Mouse (Mus musculus): ENCODE measurements around the gene Klkb1. TPM values are rescaled to one million over a fixed set of nuclear protein-coding genes. Genes with fewer than 3 reads are reported as not detected.
"Not testable (repeated sequence)": the region's sequence is repeated elsewhere in the genome, so short reads cannot be mapped to it uniquely, and the experiment has no call there.

The Klkb1 gene
- polyA plus RNA-seq (2011; ENCODE audit: insufficient read length, low read depth, missing spikeins): 0.18 and 0.26 TPM in 2 replicates

DNA sequence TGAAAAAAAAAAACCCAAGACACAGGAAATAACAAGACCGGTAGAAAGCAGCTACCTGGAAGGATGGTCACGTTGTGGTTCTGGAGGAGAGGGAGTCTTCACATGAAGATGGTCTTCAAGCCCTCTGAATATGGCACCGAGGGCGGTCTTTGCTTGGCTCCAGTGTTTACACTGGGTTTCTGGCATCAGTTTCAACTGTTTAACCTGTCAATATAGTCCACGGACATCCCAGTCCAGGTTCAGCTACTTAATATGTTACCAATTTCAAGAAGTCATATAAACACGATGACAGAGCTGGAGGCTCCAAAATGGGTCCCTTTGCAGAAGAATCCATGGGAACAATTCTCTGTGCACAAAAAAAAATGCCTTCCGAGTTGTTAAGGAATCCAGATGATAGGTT, at the start of gene Klkb1:
Gene Klkb1 (minus strand): TSS at position 173 of the 400 bp plus-strand sequence.
- no peak for TF ChIP-seq CTCF (IDR thresholded peaks at IDR 0.05; ENCODE audit: borderline replicate concordance, insufficient read depth, low read length)
- H3K4me3 ChIP-seq (ENCODE audit: insufficient read depth, low read length): no peak within 1 kb of the TSS
- no peak within 1 kb of the TSS for H3K27ac ChIP-seq (ENCODE audit: insufficient read depth, low read length)
- H3K4me1 ChIP-seq (ENCODE audit: control insufficient read depth, insufficient read depth, low read length): no peaks in the 10 kb centered on the region

- no peak overlapping the region for H3K27ac ChIP-seq (ENCODE audit: insufficient read depth, low read length)
- no peaks in the 10 kb centered on the region for H3K4me1 ChIP-seq (ENCODE audit: control insufficient read depth, insufficient read depth, low read length)
- no peak for TF ChIP-seq POLR2A (IDR thresholded peaks at IDR 0.05; ENCODE audit: low read depth, low read length)
- no peak for TF ChIP-seq CTCF (IDR thresholded peaks at IDR 0.05; ENCODE audit: borderline replicate concordance, insufficient read depth, low read length)
- H3K4me3 ChIP-seq (ENCODE audit: insufficient read depth, low read length): no peak overlapping the region
Observed at GRCm38 (mm10) chr8:45344298-45344697, 49.6 kb upstream of the Klkb1 start.

GRCm38 (mm10) chr8:45341630-45342628, 47.3 kb upstream of the Klkb1 start:
- no peak for TF ChIP-seq POLR2A (IDR thresholded peaks at IDR 0.05; ENCODE audit: low read depth, low read length)
- no peak for TF ChIP-seq CTCF (IDR thresholded peaks at IDR 0.05; ENCODE audit: borderline replicate concordance, insufficient read depth, low read length)
- H3K4me3 ChIP-seq (ENCODE audit: insufficient read depth, low read length): no peak overlapping the region
- no peaks in the 10 kb centered on the region for H3K4me1 ChIP-seq (ENCODE audit: control insufficient read depth, insufficient read depth, low read length)
- no peak overlapping the region for H3K27ac ChIP-seq (ENCODE audit: insufficient read depth, low read length)

- Histone ChIP-seq H3K4me1 (ENCODE audit: control insufficient read depth, insufficient read depth, low read length) (peaks cover 6% of the 10 kb centered on the region), H3K4me3 (ENCODE audit: insufficient read depth, low read length) (peak overlapping the region; percentile 72), H3K27ac (ENCODE audit: insufficient read depth, low read length) (peak overlapping the region; percentile 61)
- TF ChIP-seq POLR2A (IDR thresholded peaks at IDR 0.05; ENCODE audit: low read depth, low read length): no peak; the same call in none of the 2 replicates
- TF ChIP-seq CTCF (IDR thresholded peaks at IDR 0.05; ENCODE audit: borderline replicate concordance, insufficient read depth, low read length): no peak
Observed at GRCm38 (mm10) chr8:45333493-45333892, 38.8 kb upstream of the Klkb1 start.

- peak within 1 kb of the TSS; percentile 61 for H3K27ac ChIP-seq (ENCODE audit: insufficient read depth, low read length)
- peaks cover 6% of the 10 kb centered on the region for H3K4me1 ChIP-seq (ENCODE audit: control insufficient read depth, insufficient read depth, low read length)
- TF ChIP-seq CTCF (IDR thresholded peaks at IDR 0.05; ENCODE audit: borderline replicate concordance, insufficient read depth, low read length) (no peak), POLR2A (IDR thresholded peaks at IDR 0.05; ENCODE audit: low read depth, low read length) (peak; percentile 64)
- H3K4me3 ChIP-seq (ENCODE audit: insufficient read depth, low read length): peak within 1 kb of the TSS; percentile 72
Observed at GRCm38 (mm10) chr8:45332685-45333409, 38.2 kb upstream of the Klkb1 start, which contains the start of gene Cyp4v3. TSS of gene Cyp4v3 (minus strand) at chr8:45333216.

DNA sequence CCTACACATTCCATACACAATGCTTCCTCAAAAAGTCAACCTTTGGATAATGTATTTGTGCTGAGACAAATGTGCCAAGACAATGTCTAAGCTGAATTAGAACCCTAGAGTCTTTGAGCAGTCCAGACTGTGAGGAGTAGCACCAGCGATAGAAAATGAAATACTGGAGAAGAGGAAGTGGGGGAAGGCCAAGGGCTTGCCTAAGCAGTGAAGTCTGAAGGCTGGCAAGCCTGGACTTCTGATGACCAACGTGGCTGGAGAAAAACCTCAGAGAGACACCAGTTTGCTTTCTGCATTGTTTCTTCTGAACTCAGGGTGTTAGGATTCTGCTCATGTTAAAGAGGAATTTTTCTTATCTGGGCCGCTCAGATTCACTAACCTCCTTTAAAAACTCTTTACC, 36.2 kb upstream of the Klkb1 start:
- Histone ChIP-seq H3K4me3 (ENCODE audit: insufficient read depth, low read length) (no peak overlapping the region), H3K27ac (ENCODE audit: insufficient read depth, low read length) (no peak overlapping the region), H3K4me1 (ENCODE audit: control insufficient read depth, insufficient read depth, low read length) (peaks cover 6% of the 10 kb centered on the region)
- TF ChIP-seq CTCF (IDR thresholded peaks at IDR 0.05; ENCODE audit: borderline replicate concordance, insufficient read depth, low read length) (no peak), POLR2A (IDR thresholded peaks at IDR 0.05; ENCODE audit: low read depth, low read length) (no peak)

DNA sequence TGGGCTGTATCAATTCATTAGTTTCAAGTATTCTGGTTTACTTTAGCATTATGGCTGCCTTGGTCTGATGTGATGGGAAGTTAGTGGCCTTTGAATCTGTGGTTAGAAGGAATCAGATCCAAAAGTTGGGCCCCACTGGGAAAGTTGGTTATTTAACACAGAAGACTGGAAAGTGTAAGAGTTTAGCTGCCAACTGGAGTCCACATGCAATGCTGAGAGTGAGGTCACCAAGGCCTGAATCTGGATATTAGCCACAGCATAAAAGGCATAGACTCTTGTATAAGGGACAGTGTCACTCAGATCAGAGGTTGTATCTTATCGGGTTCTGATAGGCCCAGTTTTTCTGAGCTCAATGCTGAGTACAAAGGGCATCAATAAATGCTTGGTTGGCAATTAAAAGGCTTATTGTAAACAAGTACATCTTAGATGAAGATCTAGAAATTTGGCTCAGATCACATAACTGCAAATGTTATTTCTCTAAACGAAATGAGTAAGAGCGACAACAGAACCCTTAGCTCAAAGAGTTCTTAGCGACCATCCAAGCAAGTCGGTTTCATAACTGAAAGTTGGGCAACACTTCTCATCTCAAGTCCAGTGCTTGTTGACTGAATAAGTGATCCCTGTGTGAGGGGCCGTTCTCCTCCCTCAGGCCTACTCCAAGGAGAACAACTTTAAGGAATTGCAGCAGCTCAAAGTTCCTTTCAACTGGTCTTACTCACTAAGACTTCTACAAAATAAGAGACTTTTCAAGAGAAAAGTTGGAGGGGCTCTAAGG, 34.7 kb upstream of the Klkb1 start:
- peak overlapping the region; percentile 3; the same call in 1 of the 2 replicates for H3K27ac ChIP-seq (ENCODE audit: insufficient read depth, low read length)
- no peak overlapping the region for H3K4me3 ChIP-seq (ENCODE audit: insufficient read depth, low read length)
- H3K4me1 ChIP-seq (ENCODE audit: control insufficient read depth, insufficient read depth, low read length): peaks cover 6% of the 10 kb centered on the region
- TF ChIP-seq CTCF (IDR thresholded peaks at IDR 0.05; ENCODE audit: borderline replicate concordance, insufficient read depth, low read length) (no peak), POLR2A (IDR thresholded peaks at IDR 0.05; ENCODE audit: low read depth, low read length) (no peak)

- H3K27ac ChIP-seq (ENCODE audit: insufficient read depth, low read length); H3K4me1 ChIP-seq (ENCODE audit: control insufficient read depth, insufficient read depth, low read length); H3K4me3 ChIP-seq (ENCODE audit: insufficient read depth, low read length): not testable (repeated sequence)
Observed at GRCm38 (mm10) chr8:45327076-45327475, 32.4 kb upstream of the Klkb1 start.

- Histone ChIP-seq H3K4me3 (ENCODE audit: insufficient read depth, low read length) (no peak overlapping the region), H3K4me1 (ENCODE audit: control insufficient read depth, insufficient read depth, low read length) (no peaks in the 10 kb centered on the region)
- TF ChIP-seq POLR2A (IDR thresholded peaks at IDR 0.05; ENCODE audit: low read depth, low read length): no peak
- no peak for TF ChIP-seq CTCF (IDR thresholded peaks at IDR 0.05; ENCODE audit: borderline replicate concordance, insufficient read depth, low read length)
Observed at GRCm38 (mm10) chr8:45324151-45324550, 29.5 kb upstream of the Klkb1 start.

More at GRCm38 (mm10) chr8:45324151-45324550, 29.5 kb upstream of the Klkb1 start:
- H3K27ac ChIP-seq (ENCODE audit: insufficient read depth, low read length): no peak overlapping the region
